Mouse (Mus musculus) spleen, adult 12 weeks (tissue): ENCODE measurements at regions not wholly inside any gene's neighbourhood (a gene's known extent, or its start where the extent isn't known, plus 50 kb on each side); places are given as distances from the start of the nearest gene placed in this dataset.
"Not testable (repeated sequence)": the region's sequence is repeated elsewhere in the genome, so short reads cannot be mapped to it uniquely, and the experiment has no call there.

Experiments used
- DNase-seq: peaks from one replicate; pipeline ENCODE4 v3.0.0; 2022; ENCODE audit warnings: low spot score

DNA sequence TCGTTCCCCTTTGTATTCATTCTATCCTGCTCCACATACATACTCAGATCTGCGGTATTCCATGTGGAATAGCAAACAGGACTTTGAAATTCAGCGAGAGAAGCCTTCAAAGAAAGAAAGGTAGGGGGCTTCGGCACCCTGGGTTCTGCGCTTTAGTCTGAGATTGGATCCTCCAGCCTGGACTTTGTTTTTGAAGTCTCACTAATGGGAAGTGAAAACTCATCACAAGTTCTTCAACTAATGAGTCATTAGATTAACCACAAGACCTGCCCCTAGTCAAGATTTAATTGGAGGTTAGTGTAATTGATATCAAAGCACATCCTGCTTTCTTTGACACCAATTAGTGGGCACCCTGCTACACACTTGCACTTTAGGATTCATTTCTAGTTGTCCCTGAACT, 492.5 kb upstream of the Zfp960 start:
- no peak for DNase-seq

DNA sequence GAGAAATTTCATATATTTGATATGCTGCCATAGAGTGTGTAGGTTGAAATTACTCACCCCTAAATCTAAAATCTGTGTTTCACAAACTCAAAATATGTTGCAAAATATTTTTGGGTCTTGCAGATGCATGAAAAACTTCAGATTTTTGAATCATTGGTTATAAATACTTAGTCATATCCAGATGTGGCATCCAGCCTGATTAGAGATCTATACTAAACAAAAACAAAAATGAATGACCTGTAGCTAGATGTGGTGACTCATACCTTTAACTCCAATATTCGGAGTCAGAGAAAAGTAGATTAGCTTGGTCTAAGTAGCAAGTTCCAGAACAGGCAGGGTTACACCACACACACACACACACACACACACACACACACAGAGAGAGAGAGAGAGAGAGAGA, 475.1 kb upstream of the Zfp960 start:
- no peak for DNase-seq

DNA sequence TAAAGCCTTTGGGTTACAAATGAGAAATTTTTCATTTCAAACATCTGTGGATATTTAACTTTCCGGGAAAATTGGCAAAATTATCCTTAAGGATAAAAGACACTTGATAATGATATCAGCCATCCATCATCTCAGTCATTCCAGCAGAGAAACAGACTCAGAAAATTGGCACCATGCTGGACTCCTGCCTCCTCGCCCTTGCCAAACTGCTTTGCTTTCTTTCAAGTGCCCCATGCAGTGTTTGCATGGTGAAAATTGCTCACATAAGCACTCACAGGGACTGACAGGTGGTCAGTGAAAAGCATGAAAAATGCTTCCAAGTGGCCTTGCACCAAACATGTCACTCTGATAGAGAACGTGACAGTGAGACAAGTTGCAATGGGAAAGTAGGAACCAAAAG, 464.2 kb upstream of the Zfp960 start:
- DNase-seq: no peak

DNA sequence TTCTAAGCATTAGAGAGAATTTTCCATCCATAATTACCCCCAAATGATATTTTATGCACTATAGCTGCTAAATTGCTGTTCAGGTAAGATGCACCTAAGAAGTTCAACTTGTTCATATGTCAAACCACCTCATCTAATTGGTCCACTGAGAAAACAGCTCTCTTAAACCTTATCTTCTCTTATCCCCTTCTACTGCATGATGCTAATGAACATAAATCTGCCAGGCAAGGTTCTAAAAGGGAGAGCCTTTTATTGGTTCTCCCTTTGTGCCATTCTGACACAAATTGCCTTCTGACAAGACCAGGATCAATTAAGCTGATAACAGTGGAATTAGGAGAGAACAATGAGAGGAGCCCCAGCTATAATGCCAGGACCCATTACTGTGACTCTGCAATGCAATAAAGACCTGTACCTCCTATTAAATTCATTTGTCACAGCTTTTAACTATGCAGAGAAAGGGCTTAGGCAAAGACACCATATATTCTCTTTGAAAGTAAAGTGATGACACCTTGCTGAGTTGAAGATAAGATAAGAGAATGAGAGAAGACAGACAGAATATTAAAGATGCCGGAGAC, 451.4 kb upstream of the Zfp960 start:
- no peak for DNase-seq

DNA sequence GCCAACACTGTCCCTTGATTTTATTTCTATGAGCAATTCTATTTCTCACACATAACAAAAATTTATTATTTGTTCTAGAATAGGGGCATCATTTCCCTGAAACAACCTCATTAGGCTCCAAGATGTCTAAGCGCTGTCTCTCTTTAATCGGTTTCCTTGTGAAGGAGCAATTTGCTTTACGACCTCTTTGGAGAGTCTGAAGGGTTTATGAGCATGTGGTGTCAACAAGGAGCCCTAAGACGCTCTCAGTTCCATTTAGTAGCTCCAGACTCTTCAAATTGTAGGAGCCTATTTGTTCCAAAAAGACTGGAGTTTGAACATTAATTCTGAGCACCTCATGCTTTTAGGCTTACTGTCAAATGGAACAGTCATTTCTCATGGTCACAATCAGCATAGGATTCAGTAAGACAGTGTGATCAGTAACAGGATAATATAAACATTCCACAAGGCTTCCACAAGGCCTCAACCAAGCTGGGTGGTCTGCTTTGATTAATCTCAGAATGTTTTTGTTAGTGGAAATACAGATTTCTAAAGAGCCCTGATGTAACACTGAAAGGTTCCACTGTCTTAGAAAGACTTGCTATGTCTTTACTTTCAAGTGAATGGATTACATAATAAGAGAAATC, 441.9 kb upstream of the Zfp960 start:
- no peak for DNase-seq

DNA sequence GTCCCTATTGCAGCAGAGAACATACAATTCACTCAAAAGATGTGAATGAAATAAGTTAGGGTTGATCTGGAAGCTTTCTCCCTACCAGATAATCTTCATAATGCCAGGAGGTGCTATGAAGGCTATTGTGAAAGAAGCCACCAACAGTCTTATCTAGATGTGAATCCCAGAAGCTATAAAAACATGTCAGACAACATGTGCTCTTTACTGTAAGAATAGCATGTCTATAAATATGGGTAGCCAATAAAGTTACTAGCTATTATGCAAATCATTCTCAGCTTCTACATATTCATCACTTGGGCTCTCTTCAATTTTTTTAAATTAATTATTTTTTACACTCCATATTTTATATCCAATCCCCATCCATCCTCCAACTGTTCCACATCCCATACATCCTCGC, 434.1 kb upstream of the Zfp960 start:
- no peak for DNase-seq

DNA sequence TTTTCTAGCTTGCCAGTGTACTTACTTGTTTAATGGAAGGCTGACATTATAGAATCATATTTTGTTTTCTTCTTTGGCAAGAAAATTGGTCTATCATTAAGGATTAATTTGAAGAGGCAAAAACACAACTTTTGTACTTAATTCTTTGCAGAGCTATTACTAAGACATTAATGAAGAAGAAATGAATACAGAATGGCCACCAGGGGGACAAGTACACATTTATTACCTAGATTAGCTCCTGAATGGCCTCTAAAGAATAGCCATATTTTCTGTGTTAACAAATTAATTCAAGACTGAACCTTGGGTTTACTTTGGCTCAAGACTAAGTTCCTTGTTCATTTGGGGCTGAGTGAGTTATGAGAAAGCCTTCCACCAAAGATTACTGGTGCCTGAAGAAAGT, 430.5 kb upstream of the Zfp960 start:
- no peak for DNase-seq

DNA sequence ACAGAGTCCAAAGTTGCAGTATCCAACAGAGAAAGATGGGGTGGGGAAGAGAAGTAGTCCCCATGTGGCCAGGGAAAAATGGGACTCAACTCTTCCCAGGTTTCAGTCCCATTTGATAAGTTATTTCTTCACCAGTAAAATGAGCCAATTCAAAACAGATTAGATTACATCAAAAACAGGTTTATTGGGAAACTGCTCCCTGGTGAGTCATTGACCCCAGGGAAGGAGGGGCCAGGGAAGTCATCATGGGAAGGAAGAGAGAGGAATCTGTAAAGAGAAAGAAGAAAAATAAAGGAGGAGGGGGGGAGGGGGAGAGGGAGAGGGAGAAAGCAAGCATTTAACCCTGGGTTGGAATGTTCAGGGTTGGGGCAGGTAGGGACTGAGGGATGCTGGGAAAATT, 426.4 kb upstream of the Zfp960 start:
- DNase-seq: no peak

DNA sequence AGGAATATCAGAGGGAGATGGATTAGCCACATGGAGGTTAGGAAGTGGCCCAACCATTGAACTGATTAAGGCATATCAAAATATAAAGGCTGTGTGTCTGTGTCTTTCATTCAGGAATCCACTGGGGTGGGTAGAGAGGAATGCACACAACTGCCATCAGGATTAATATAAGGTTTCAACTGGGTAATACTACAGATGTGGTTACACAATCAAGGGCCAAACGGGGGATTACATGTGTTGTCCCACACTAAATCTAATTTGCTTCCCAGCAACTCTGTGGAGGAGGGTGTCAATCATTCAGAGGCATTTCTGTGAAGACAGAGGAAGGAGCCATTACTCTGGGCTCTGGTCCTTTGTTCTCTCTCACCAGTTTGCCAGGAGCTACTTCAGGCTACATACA, 416.0 kb upstream of the Zfp960 start:
- DNase-seq: no peak

DNA sequence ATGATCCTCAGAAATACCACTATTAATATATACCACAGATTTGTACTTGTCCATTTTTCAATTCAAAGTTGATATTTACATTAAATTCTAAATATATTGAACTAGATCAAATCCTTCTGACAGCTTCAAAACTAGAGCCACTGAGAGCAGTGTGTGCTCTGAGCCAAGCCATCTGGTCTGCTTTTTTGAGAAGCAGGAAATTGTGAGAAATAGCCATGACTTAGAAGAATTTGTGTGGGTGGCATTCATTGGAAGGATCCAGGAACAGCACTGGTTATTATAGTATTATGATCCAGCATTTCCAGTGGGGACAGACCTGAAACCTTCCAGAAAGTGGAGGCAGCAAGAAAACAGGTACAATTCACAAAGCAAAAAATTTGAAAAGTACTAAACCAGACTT, 398.7 kb upstream of the Zfp960 start:
- no peak for DNase-seq

DNA sequence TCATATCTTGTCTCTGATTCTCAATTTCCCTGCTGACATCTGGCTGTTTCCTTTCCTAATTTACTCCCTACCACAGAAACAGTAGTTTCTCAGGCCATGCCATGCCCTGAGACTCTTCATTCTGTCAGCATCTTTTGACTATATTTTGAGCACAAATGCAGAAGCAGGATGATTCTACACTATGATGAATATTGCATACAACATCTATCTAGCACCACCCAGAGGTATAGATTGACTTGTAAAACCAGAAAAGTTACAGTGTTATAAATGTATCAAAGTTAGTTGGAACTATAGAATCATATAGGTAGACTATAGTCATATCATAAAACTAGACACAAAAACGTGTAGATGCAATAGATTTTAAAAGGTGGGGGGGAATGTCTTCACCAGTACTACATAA, 396.3 kb upstream of the Zfp960 start:
- DNase-seq: no peak

DNA sequence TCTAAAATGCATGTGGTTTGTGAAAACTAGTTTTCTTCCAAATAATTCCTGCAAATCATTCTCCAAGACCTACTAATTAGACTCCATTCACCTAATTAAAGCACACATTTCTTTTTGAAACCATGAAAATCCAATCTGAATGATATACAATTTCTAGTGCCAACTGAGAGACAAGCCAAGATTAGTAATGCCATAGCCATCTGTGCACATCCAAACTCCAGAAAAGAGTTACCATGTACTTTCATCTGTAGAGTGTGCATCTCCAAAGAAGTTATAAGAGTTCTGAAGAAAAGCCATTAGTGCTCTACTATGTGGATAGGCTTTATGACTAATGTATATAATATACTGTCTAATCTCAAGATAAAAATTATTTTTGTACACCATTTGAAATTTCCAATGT, 359.7 kb upstream of the Zfp960 start:
- no peak for DNase-seq

DNA sequence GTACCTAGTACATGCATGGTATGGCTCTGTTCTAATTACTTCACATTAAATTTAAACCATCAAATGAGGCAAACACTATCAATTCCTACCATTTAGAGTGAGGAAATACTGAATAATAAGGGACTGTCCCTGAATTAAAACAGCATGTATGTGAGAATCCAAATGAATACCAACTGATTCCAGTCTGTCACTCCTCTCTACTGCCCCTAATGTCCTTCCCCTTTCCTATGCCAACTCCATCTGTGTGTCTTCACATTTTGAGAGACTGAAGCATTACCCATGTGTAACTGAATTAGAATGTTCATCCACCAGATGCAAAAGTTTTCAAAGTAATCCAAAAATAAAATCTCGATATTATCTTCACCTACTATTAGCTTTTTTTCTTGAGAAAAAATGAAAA, 358.0 kb upstream of the Zfp960 start:
- DNase-seq: no peak

DNA sequence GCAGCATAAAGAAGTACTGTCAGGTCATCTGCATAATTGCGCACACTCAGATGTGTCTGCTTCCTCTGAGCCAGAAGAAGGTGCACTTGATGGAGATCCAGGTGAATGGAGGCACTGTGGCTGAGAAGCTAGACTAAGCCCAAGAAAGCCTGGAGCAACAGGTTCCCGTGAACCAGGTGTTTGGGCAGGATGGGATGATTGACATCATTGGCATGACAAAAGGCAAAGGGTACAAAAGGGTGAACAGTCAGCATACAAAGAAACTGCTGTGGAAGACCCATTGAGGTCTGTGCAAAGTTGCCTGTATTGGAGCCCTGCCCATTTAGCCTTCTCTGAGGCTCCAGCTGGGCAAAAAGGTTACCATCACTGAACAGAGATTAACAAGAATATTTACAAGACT, 337.0 kb upstream of the Zfp960 start:
- no peak for DNase-seq

DNA sequence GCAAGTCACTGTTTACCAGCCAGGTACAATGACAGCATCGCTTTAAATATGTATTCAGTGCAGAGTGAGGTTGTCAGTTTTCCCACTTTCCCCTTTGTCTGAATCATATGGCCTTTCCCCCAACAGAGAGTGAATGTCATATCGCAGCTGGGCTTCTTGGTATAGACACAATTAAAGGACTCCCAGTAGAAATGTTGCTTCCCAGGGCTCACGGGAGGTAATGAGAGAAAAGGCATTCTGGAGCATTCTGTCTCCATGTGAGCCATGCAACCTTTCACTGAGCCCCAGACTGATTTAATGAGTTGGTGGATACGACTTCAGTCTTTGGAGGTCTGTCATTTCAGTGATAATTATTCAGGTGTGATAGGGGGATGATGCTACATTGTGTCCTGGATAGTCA, 310.8 kb upstream of the Zfp960 start:
- DNase-seq: no peak

DNA sequence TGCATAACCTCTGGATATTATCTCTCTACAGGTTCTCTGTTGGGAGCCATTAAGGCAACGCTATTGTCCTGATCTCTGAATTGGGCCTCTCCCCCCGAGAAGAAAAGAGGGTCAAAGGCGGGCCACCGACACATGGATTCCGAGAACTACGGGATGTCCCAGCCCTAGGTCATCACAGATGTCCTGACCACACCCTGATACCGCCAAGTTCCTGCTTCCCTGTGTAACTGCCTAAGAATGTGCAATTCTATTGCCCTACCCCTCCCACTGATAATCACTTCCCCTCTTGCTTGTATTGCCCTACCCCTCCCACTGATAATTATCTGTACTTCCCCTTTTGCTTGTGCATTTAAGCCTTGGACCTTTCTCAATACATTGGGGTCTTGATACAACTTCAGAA, 293.3 kb upstream of the Zfp960 start:
- not testable (repeated sequence) for DNase-seq

DNA sequence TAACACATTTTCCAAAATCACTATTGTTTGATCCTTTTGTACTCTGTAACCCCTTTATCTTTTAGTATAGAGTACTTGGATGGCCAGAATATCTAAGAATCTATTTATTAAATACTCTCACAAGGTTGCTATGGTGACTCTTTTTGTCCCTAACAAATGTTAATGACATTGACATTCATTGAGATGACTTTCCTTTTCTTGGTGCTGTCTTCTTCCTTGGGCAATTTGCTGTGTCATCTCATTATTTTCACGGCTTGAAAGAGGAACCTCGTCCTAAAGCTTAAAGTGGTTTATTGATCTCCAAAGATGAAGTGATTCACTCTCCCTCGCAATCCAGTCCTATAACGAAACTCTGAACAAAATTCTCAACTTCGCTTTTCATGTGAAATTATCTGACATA, 265.6 kb upstream of the Zfp960 start:
- DNase-seq: no peak

DNA sequence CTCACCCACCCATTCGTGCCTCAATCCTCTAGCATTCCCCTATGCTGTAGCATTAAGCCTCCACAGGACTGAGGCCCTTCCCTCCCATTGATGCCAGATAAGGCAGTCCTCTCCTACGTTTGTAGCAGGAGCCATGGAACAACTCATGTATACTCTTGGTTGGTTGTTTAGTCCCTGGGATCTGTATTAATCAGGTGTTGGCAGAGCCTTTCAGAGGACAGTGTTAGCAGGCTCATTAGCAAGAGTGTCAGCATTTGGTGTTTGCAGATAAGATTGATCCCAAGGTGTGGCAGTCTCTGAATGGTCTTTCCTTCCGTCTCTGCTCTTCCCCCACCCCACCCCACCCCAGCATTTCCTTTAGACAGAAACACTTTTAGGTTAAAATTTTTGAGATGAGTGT, 258.9 kb upstream of the Zfp960 start:
- no peak for DNase-seq

DNA sequence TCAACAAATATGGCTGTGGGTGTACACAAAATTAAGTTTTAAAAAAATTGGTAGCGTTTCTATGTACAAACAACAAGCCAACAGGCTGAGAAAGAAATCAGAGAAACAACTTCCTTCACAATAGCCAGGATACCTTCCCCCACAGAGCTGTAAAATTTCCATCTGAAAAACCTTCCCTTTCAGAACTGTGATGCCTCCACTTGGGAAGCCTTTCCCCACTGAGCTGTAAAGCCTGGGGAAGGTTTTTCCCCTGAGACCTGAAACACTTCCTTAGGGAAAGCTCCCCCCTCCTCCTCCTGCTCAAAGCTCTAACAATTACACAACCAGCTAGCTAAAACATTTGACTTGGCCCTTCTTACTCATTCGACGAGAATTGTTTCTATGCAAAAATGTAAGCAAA, 245.5 kb upstream of the Zfp960 start:
- DNase-seq: no peak

DNA sequence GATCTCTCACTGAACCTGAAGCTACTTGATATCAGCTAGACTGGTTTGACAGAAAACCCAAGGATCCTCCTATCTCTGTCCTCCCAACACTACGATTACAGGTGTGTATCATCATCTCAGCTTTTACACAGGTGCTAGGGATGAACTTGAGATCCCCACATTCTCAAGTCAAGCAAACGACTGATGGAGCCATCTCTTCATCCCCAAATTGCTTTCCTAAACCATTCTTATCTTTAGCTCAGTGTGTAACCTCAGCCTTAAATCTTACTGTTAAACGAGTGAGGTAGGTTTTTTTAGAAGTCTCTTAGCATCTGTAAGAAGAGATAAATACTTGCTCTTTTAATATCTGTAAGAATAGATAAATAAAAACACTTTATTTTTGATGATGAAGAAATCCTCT, 242.2 kb upstream of the Zfp960 start:
- DNase-seq: no peak

DNA sequence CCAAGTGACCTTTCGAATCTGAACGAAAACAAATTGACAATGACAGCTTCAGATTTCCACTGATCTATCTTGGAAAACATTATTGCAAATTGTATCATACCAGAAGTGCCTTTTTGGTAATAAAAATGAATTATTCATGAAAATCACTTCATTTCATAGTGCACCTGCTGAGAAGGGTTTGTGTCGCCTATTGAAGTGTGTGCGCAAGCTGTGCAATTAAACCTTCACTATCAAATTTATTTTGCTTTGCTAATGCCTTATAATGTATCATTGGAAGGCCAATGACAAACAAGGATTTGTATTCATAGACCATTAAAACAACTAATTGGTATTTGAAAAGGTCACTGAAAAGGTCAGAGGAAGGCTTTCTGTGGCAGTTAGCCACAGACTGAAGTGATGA, 224.8 kb upstream of the Zfp960 start:
- no peak for DNase-seq

DNA sequence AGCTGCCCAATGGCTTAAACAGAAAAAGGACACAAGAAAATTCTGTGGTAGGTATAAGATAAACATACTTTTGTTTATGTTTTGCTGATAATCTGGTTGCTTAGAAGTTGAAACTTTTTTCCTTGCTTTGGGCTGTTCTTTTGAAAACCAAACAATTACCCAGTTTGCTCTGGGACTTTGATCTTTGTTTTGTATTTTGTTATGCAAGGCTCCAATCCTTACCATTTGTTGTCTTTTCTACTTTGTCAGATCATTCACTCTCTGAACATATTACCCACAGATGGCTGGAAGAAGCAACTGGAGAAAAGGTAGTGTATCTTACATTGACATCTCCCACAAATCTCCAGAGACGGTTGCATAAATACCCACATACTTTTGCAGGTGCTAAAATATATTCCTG, 203.1 kb upstream of the Zfp960 start:
- no peak for DNase-seq

DNA sequence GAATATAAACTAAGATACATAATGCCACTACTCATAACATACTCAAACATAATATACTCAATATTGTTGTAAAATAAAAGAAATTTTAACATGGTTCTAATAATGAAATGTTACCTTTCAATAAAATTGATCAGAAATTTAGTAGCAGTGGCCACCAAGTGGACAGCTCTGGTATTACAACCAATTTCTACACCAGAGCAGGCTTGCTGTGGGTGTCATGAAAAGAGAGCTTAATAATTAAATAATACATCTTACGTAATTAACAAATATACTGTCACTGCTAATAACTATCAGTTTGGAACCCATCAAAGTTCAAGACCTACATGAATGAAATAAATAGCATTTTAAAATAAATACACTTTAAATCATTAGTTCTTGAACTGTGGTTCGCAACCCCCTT, 163.1 kb upstream of the Zfp960 start:
- DNase-seq: no peak

DNA sequence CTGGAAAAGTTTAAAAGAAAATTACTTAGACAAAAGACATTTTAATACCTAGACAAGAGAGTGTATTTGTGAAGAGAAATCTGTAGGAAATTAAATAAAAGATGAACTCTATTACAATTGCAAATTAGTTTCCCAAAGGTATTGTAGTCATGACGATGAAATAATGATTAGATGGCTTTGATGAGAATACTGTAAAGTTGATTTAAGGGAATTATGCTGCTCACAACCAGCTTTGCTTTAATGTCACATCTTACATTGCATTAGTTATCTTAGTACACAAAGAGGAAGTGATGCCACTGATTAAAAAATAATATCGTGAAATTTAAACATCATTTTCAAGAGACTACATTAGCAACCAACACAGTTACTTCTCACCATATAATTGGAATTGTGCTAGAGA, 145.7 kb upstream of the Zfp960 start:
- no peak for DNase-seq

DNA sequence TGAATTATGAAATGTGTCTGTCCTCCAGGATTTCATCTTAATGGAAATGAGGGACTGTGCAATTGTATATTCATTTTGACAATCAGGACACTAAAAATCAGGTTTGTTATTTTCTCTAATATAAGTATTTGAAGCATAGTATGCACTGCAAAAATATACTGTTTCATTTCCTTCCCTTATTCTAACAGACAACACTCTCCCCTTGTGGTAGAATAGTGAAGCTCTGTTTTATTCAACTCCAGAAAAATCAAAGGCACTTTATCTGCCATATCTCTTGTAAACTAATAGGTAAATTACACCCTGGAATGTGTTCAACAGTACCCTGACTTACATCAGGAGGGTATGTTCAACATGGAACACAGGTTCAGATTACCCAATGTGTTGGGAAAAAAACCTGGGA, 137.7 kb upstream of the Zfp960 start:
- DNase-seq: no peak
